Mouse (Mus musculus) heart, postnatal 4 days (tissue): Measurements from ENCODE around the gene 6430531B16Rik. TPM values are rescaled to one million over a fixed set of nuclear protein-coding genes. Genes with fewer than 3 reads are reported as not detected.

Experiments
- DNase-seq: peaks from one replicate; pipeline ENCODE4 v3.0.0; 2021
- microRNA-seq, 2 experiments: library from miRNA; unstranded; fragments of <30 nt; microRNA quantifications; one replicate each; pipeline ENCODE4 v1.2.0; 2021 to 2022
- total RNA-seq, 2 experiments: library from RNA; stranded (reverse); gene quantifications; 2 replicates each; pipeline ENCODE4 v1.2.3; 2021

The 6430531B16Rik gene
- total RNA-seq, 2 experiments from 2014 or later: not detected

- DNase-seq: no peak
Observed at GRCm38 (mm10) chr7:139936705-139937104, 41.9 kb downstream of the 6430531B16Rik start.

- peak; percentile 61 for DNase-seq
Observed at GRCm38 (mm10) chr7:139930732-139931131, 47.8 kb downstream of the 6430531B16Rik start.

Small RNA genes lying within 50 kb of the gene (microRNA-seq; reads per million reads assigned to microRNA genes)
- gene Mir202: 0 reads per million in 2 experiments
- 0.41 to 0.69 reads per million in 2 experiments for gene Mir7062
- gene mmu-mir-7686: 0 reads per million in 2 experiments

Other genes with a start within 250 kb of the 6430531B16Rik start
- gene Adgra1, start 144.6 kb downstream of the 6430531B16Rik start, total RNA-seq: under 1 TPM; 0.10 to 0.16 TPM
- under 1 TPM; 0.07 to 0.14 TPM for gene Kndc1, start 84.1 kb downstream of the 6430531B16Rik start, total RNA-seq
- not detected for gene Utf1, start 35.0 kb downstream of the 6430531B16Rik start, total RNA-seq
- gene Adam8, start 13.8 kb upstream of the 6430531B16Rik start, total RNA-seq: under 1 TPM; 0.38 to 0.90 TPM
- 10 to 100 TPM; 14.6 to 17.9 TPM for gene Zfp511, start 57.6 kb upstream of the 6430531B16Rik start, total RNA-seq
- 10 to 100 TPM; 45.3 to 45.8 TPM for gene Tubgcp2, start 57.9 kb upstream of the 6430531B16Rik start, total RNA-seq
- not detected for gene Msx3, start 70.3 kb upstream of the 6430531B16Rik start, total RNA-seq
- under 1 TPM in 1 of 2 experiments, not detected in 1; 0.34 TPM for gene Caly, start 103.8 kb upstream of the 6430531B16Rik start, total RNA-seq
- not detected for gene Prap1, start 114.6 kb upstream of the 6430531B16Rik start, total RNA-seq
- 100 to 1,000 TPM; 106 to 119 TPM for gene Fuom, start 123.7 kb upstream of the 6430531B16Rik start, total RNA-seq
- gene Paox, start 137.0 kb upstream of the 6430531B16Rik start, total RNA-seq: 1 to 10 TPM; 4.5 TPM
- gene Echs1, start 137.7 kb upstream of the 6430531B16Rik start, total RNA-seq: 100 to 1,000 TPM; 190 to 210 TPM
- gene Mtg1, start 158.8 kb upstream of the 6430531B16Rik start, total RNA-seq: 10 to 100 TPM; 22.3 to 25.6 TPM
- gene Sprn, start 176.1 kb upstream of the 6430531B16Rik start, total RNA-seq: under 1 TPM; 0.17 to 0.27 TPM
- gene Olfr522, start 186.0 kb upstream of the 6430531B16Rik start, total RNA-seq: not detected
- not detected for gene Olfr523, start 194.5 kb upstream of the 6430531B16Rik start, total RNA-seq
- gene Olfr524, start 227.2 kb upstream of the 6430531B16Rik start, total RNA-seq: not detected
- under 1 TPM in 1 of 2 experiments, not detected in 1; 0.07 TPM for gene Cd163l1, start 239.5 kb upstream of the 6430531B16Rik start, total RNA-seq